Mouse (Mus musculus) megakaryocyte, embryonic 14.5 days (primary cell): ENCODE measurements around the gene Prkce.

ENCODE experiments used
- FLI1 ChIP-seq: IDR thresholded peaks from 2 replicates; pipeline ENCODE4 v1.6.1; 2012; ENCODE audit warnings: low read length, inconsistent platforms, mixed read lengths
- GATA1 ChIP-seq: IDR thresholded peaks from 3 replicates; pipeline ENCODE4 v1.6.1; 2012; ENCODE audit warnings: mixed read lengths, low read length, inconsistent platforms, borderline replicate concordance

GRCm38 (mm10) chr17:86379405-86380137 is 212.0 kb downstream of the Prkce start:
- TF ChIP-seq GATA1: no peak
- TF ChIP-seq FLI1: no peak
